Mouse (Mus musculus): ENCODE data around the gene Sart1. TPM values are rescaled to one million over a fixed set of nuclear protein-coding genes. Genes with fewer than 3 reads are reported as not detected.
"Not testable (repeated sequence)": the region's sequence is repeated elsewhere in the genome, so short reads cannot be mapped to it uniquely, and the experiment has no call there.

Gene Sart1
- polyA plus RNA-seq, 1 experiment: 65.0 TPM

DNA sequence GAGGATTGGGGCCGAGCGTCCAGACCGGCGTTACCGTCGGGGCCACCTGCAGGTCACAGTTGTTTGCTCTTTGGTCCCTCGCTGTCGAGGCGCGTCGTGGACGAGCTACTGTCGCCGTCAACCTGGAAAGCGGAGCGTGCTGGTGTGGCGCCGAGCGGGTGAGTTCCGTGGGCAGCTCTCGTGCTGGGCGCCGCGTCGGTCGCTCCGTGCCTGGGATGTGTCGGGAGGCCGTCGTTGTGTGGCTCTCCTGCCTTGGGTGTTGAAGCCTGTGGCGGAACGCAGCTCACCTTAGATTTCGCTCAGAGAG, 21.5 kb downstream of the Sart1 start, which contains the start of gene Banf1:
Gene Banf1, minus strand, starts transcription at position 116 of the 307 bp plus-strand sequence.
- DNase-seq (ENCODE audit: low read depth): no peak
- TF ChIP-seq CTCF (IDR thresholded peaks at IDR 0.05; ENCODE audit: borderline replicate concordance, extremely low read depth, insufficient read depth, insufficient read length) (no peak), POLR2A (IDR thresholded peaks at IDR 0.05; ENCODE audit: borderline replicate concordance, extremely low read depth, insufficient read depth, insufficient read length, poor library complexity, severe bottlenecking) (no peak)

DNA sequence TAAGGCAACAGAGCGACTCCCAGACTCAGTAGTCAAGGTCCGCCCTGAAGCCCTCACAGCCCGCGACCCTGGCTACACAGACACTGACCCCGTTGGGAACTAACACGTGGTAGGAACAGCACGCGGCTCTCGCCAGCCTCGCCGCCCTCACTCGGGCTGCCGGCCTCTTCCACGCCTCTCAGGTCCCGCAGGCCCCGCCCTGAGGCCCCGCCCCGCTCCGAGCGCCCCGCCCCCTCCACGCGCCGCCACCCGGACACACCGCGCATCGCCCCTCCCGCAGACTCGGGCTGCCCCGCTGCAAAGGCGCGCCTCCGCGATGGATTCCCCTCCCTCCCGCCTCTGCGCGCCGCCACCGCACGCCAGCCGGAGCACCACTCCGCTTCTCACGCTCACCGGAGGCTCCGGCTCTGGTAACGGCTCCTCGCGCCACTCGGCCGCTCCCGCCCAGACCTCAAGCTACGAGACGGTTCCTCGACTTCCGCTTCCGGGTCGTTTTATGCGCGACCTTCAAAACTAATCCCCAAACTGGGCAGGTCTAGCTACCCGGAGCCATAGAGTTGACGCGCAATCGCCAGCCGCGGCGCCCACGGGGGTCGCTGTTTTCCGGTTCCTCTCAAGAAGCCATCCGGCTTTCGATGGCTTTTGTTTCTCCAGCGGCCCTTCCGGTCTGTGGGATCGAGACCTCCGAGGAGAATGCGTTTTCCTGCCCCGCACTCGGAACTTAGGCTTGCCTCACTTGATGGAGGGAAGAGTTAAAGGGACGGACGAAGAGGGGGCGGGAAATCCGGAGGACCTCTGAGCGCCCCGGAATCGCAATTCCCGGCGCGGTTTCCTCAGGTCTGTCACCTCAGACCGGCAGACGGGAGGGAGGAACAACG, 22.1 kb downstream of the Sart1 start, which contains the start of gene Eif1ad:
Gene Eif1ad, plus strand, starts transcription at position 567 of the 878 bp plus-strand sequence.
- peak; percentile 99 for DNase-seq (ENCODE audit: low read depth)
- TF ChIP-seq CTCF (IDR thresholded peaks at IDR 0.05; ENCODE audit: borderline replicate concordance, extremely low read depth, insufficient read depth, insufficient read length) (no peak), POLR2A (IDR thresholded peaks at IDR 0.05; ENCODE audit: borderline replicate concordance, extremely low read depth, insufficient read depth, insufficient read length, poor library complexity, severe bottlenecking) (peak; percentile 69)

DNA sequence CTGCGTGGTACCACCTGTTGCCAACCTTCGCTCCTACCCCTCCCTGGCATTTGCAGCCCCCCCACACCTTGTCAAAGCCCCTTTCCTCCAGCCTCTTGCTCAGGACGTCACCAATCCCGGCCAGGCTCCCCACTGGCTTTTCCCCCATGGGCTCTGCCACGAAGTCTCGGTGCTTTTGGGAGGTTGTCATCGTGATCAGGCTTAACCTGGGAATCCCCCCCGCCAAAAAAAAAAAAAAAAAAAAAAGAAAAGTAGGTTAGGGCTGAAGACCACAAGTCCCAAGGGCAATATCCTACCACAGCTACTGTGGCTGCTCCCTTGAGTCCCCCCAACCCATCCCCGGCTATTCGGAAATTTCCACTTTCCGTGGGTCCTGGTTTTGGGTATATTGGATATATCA, 22.8 kb downstream of the Sart1 start:
- no peak for DNase-seq (ENCODE audit: low read depth)
- TF ChIP-seq CTCF (IDR thresholded peaks at IDR 0.05; ENCODE audit: borderline replicate concordance, extremely low read depth, insufficient read depth, insufficient read length) (no peak), POLR2A (IDR thresholded peaks at IDR 0.05; ENCODE audit: borderline replicate concordance, extremely low read depth, insufficient read depth, insufficient read length, poor library complexity, severe bottlenecking) (no peak)

DNA sequence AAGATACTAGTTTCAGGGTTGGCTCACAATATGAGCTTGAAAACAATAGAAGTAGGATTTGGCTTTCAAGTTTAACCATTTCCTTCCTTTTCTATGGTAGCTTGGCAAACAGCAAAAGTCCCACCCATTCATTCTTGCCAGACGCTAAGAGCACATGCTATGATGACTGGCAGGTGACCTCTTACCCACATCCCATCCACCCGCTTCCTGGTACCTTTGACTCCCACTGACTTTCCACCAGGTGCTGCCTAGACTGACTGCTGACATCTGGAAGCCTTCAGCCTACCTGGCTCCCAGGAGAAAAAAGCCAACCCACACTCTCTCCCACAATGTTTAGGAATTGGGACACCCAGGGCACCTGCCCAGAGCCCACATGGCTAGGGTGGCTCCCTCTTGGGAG, 24.4 kb downstream of the Sart1 start:
- TF ChIP-seq CTCF (IDR thresholded peaks at IDR 0.05; ENCODE audit: borderline replicate concordance, extremely low read depth, insufficient read depth, insufficient read length) (no peak), POLR2A (IDR thresholded peaks at IDR 0.05; ENCODE audit: borderline replicate concordance, extremely low read depth, insufficient read depth, insufficient read length, poor library complexity, severe bottlenecking) (no peak)
- no peak for DNase-seq (ENCODE audit: low read depth)

DNA sequence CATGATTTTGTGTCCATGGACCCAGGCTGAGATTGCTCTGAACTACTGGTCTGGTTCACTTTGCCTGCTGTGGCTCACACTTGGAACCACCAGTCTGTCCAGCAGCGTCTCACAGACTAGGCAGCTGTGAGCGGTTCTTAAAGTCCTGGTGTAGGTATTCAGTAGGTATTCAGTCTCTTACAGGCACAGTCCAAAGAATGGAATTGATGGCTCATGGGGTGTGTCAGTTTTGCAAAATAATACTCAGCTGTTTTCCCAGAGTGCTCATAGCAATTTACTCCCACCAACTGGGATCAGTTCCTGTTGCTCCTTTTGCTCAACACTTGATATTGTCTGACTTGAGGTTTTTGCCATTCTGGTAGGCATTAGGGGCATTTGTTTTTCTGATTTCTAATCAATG, 26.3 kb downstream of the Sart1 start:
- DNase-seq (ENCODE audit: low read depth): no peak
- no peak for TF ChIP-seq POLR2A (IDR thresholded peaks at IDR 0.05; ENCODE audit: borderline replicate concordance, extremely low read depth, insufficient read depth, insufficient read length, poor library complexity, severe bottlenecking)
- TF ChIP-seq CTCF (IDR thresholded peaks at IDR 0.05; ENCODE audit: borderline replicate concordance, extremely low read depth, insufficient read depth, insufficient read length): no peak

DNA sequence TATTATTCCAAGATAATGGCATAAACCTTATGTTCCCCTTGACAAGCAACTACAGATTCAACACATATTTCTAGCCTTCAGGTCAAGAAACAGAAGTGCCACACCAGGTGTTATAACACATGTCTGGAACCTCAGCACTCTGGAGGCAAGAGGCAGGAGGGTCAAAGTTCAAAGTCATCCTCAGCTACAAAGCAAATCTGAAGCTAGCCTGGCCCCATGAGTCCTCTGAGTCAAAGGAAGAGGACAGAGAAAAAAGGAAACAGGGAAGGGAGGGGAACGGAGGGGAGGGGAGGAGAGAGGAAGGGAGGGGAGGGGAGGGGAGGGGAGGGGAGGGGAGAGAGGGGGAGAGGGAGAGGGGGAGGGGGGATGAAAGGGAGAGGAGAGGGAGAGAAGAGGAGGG, 32.4 kb downstream of the Sart1 start:
- DNase-seq (ENCODE audit: low read depth): no peak
- TF ChIP-seq POLR2A (IDR thresholded peaks at IDR 0.05; ENCODE audit: borderline replicate concordance, extremely low read depth, insufficient read depth, insufficient read length, poor library complexity, severe bottlenecking): no peak
- TF ChIP-seq CTCF (IDR thresholded peaks at IDR 0.05; ENCODE audit: borderline replicate concordance, extremely low read depth, insufficient read depth, insufficient read length): no peak

DNA sequence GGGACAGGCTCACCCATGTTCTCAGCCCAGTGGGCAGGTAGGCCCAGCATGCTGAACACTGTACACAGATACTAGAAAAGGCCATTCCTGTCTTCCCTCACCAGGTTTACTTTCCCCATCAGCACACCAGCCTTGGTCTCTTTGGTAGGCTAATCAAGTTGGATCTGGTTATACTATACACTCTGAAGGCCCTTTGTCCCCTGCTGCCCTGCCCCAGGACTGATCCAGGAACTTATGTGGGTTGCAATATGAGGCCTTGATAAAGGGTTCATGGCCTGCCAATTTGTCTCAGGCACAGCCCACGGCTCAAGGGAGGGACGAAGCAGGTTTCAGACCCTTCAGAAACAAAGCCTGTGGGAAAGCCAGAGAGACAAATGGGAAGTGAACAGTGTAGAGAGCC, 34.9 kb downstream of the Sart1 start:
- DNase-seq (ENCODE audit: low read depth): no peak
- TF ChIP-seq CTCF (IDR thresholded peaks at IDR 0.05; ENCODE audit: borderline replicate concordance, extremely low read depth, insufficient read depth, insufficient read length): no peak
- TF ChIP-seq POLR2A (IDR thresholded peaks at IDR 0.05; ENCODE audit: borderline replicate concordance, extremely low read depth, insufficient read depth, insufficient read length, poor library complexity, severe bottlenecking): no peak

DNA sequence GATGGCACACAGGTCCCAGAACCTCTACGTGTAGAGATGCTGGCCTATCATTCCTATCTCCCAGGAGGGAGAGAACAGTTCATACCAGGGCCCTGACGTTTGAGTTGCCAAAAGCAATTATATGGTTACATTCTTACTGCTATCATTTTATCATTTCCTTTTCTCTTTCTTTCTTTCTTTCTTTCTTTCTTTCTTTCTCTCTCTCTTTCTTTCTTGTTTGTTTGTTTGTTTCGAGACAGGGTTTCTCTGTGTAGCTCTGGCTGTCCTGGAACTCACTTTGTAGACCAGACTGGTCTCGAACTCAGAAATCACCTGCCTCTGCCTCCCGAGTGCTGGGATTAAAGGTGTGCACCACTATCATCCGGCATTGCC, 39.0 kb downstream of the Sart1 start, which contains the start of gene Cst6:
Gene Cst6, minus strand, starts transcription at position 73 of the 372 bp plus-strand sequence.
- DNase-seq (ENCODE audit: low read depth): not testable (repeated sequence)

DNA sequence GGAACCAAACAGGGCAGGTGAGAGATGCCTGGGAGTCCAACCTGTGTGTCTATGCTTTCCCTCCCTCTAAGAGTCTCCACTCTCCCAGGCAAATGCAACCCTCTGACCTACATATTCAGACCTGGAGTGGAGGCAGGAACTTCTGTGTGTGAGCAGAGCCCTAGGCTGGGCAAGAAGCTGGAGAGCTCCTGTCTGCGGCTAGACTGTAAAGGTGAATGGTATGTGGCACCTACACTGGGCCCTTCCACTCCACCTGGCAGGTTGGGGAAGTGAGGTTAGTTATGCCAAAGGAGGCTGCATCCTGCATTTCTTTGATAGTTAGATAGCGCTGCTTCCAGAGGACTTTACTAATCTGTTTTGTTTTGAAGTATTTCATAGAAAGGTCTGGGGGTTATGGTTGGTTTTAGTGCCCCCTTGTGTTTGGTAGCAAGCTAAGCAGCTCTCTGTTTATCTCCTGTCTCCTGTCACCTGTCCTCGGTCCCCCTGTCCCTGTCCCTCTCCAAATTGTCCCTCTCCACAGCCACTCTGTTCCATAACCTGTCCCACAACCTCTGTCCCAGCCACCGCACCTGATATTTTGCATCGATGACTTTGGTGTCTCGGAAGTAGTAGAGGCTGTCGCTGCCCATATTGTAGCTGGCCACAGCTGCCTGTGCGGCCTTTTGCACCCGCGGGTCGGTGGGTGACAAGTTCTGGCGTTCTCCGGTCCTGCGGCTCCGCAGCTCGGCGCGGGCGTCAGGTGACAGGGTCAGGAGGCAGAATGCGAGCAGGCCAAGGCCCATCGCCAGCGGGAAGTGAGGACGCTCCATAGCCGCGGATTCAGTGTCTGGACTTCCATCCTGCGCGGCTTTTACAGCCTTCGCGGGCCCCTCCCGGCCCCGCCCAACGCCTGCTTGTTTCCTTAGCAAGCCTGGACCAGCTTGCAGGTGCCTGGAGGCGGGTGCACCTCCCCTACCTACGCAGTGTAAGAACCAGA, 39.7 kb downstream of the Sart1 start:
- DNase-seq (ENCODE audit: low read depth): peak; percentile 64
- TF ChIP-seq CTCF (IDR thresholded peaks at IDR 0.05; ENCODE audit: borderline replicate concordance, extremely low read depth, insufficient read depth, insufficient read length) (peak; percentile 52; the same call in 1 of the 2 replicates), POLR2A (IDR thresholded peaks at IDR 0.05; ENCODE audit: borderline replicate concordance, extremely low read depth, insufficient read depth, insufficient read length, poor library complexity, severe bottlenecking) (no peak)

DNA sequence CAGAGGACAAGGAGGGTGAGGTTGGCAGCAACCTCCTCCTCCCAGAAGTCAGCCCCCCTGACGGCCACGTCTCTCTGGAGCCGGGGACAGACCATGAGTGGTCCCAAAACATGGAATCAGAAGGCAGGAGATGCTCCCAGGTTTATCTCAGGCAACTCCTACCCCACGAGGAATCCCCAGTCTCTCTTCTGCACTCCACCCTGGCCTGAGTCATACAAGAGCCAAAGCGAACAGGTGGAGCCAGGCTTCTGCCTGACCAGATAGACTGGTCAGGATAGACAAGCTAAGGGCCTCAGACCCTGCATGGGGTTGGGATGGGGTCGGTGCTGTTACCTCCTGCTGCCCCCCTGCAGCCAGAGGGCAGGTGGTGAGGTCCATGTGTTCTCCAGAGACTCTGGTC, 40.4 kb downstream of the Sart1 start:
- TF ChIP-seq CTCF (IDR thresholded peaks at IDR 0.05; ENCODE audit: borderline replicate concordance, extremely low read depth, insufficient read depth, insufficient read length) (no peak), POLR2A (IDR thresholded peaks at IDR 0.05; ENCODE audit: borderline replicate concordance, extremely low read depth, insufficient read depth, insufficient read length, poor library complexity, severe bottlenecking) (no peak)
- DNase-seq (ENCODE audit: low read depth): no peak

DNA sequence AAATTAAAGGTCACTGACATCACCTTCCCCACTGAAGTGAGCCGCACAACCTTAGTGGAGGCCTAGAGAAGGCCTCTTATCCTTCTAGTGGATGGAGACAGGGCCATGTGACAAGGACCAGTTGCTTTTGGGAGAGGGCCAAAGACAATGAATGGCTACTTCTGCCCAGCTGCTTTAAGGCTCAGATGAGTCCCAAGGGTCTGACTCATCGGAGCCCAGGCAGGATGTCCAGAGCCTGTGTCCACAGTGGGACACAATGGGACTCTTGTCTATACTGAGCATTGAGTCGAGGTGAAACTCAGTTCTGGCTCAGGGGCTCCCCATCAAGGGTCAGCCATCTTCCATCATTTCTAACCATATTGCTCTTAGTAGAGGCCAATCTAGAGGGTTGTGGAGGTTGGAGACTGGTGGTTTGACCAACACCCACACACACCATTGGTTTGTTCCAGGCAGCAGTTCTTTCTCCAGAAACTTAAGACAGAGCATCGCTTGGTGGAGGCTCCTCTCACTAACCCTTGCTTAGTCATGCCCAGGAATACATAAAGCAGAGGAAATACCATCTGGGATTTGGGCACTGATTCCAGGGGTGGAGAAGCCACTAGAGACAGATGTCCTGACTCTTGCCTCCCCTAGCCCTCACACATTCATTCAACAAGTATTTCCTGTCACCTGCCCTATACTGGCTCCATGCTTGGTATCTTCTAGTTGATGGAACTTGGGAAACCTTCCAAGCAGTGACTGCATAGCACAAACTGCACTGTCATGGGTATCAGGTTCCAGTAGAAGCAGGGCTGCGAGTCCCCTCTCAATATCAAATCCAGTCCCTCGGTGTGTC, 43.0 kb downstream of the Sart1 start:
- TF ChIP-seq CTCF (IDR thresholded peaks at IDR 0.05; ENCODE audit: borderline replicate concordance, extremely low read depth, insufficient read depth, insufficient read length): no peak
- no peak for TF ChIP-seq POLR2A (IDR thresholded peaks at IDR 0.05; ENCODE audit: borderline replicate concordance, extremely low read depth, insufficient read depth, insufficient read length, poor library complexity, severe bottlenecking)
- DNase-seq (ENCODE audit: low read depth): no peak
